Mouse (Mus musculus) liver, adult 2 months (tissue): Measurements from ENCODE around the gene Gpr153. TPM values are rescaled to one million over a fixed set of nuclear protein-coding genes. Genes with fewer than 3 reads are reported as not detected.

Source experiments
- DNase-seq: peaks from one replicate; pipeline ENCODE4 v3.0.0-alpha.2; 2011; ENCODE audit warnings: low read depth, low spot score; ENCODE audit errors: extremely low read depth
- H3K27ac ChIP-seq: fragments of 200-500 bp; replicated peaks from 2 replicates; pipeline ENCODE4 v1.5.1; 2012; ENCODE audit warnings: low read depth, mild to moderate bottlenecking, control low read depth, inconsistent platforms, low read length; ENCODE audit not compliant: insufficient read depth
- H3K27me3 ChIP-seq: fragments of 200-500 bp; 2 replicates; pipeline ENCODE4 v1.6.1; 2012; ENCODE audit warnings: mild to moderate bottlenecking, moderate library complexity, low read length, inconsistent platforms; ENCODE audit not compliant: control insufficient read depth, insufficient read depth
- H3K36me3 ChIP-seq: fragments of 200-500 bp; 2 replicates; pipeline ENCODE4 v1.6.1; 2012; ENCODE audit warnings: low read length, inconsistent platforms; ENCODE audit not compliant: control insufficient read depth, insufficient read depth
- H3K4me1 ChIP-seq: fragments of 200-500 bp; 2 replicates; pipeline ENCODE4 v1.6.1; 2011; ENCODE audit warnings: low read length; ENCODE audit not compliant: control insufficient read depth, insufficient read depth
- H3K4me3 ChIP-seq: fragments of 200-500 bp; 2 replicates; pipeline ENCODE4 v1.5.1; 2011; ENCODE audit warnings: low read depth, mild to moderate bottlenecking, control low read depth, low read length, moderate library complexity; ENCODE audit not compliant: insufficient read depth
- H3K79me2 ChIP-seq: fragments of 200-500 bp; 2 replicates; pipeline ENCODE4 v1.6.1; 2012; ENCODE audit warnings: inconsistent platforms, mild to moderate bottlenecking, low read length, moderate library complexity; ENCODE audit not compliant: control insufficient read depth, insufficient read depth
- H3K9ac ChIP-seq: fragments of 200-500 bp; 2 replicates; pipeline ENCODE4 v1.6.1; 2012; ENCODE audit warnings: low read depth, mild to moderate bottlenecking, control low read depth, inconsistent platforms, low read length
- CTCF ChIP-seq: fragments of 200-500 bp; IDR thresholded peaks from 2 replicates; pipeline ENCODE4 v1.5.1; 2011; ENCODE audit warnings: low read depth, low read length, control low read depth
- POLR2A ChIP-seq: fragments of 200-500 bp; IDR thresholded peaks from 2 replicates; pipeline ENCODE4 v1.6.1; 2011; ENCODE audit warnings: low read length, control low read depth; ENCODE audit not compliant: insufficient read depth; ENCODE audit errors: extremely low read depth
- WGBS: fragments of 180-500 bp; shearing (Covaris S2); methylation state at CpG from one replicate; pipeline ENCODE4 v1.1.7; 2018; 5-methylcytosine and 5-hydroxymethylcytosine counted together
- polyA plus RNA-seq: library from polyadenylated mRNA; depleted of rRNA; stranded (reverse); fragments of >200 nt; gene quantifications from 2 replicates; pipeline ENCODE4 v1.2.3, GENCODE M21; 2012
- total RNA-seq: library from RNA; depleted of rRNA; stranded (reverse); fragments of >200 nt; gene quantifications from 2 replicates; pipeline ENCODE4 v1.2.3, GENCODE M21; 2014

Gene Gpr153
- total and polyA plus RNA-seq, 2 experiments, result 0.46 to 1.1 TPM

GRCm38 (mm10) chr4:152278986-152279385 is 5.0 kb downstream of the Gpr153 start:
- 88% methylated on average over 23 of the region's 23 CpGs for WGBS
- TF ChIP-seq POLR2A, result no peak
- H3K27me3 ChIP-seq, result peaks cover 12% of the 10 kb centered on the region

GRCm38 (mm10) chr4:152281601-152282000 is 7.6 kb downstream of the Gpr153 start:
- 61% methylated on average over 15 of the region's 15 CpGs for WGBS
- peaks cover 18% of the 10 kb centered on the region for H3K27me3 ChIP-seq
- no peak for DNase-seq

More at GRCm38 (mm10) chr4:152278986-152279385, 5.0 kb downstream of the Gpr153 start:
- H3K4me3 ChIP-seq, result no peak overlapping the region
- H3K4me1 ChIP-seq, result no peaks in the 10 kb centered on the region; the same call in 1 of the 2 replicates
- no peaks in the 10 kb centered on the region for H3K36me3 ChIP-seq
- DNase-seq, result no peak
- H3K27ac ChIP-seq, result no peak overlapping the region
- H3K79me2 ChIP-seq, result no peaks in the 10 kb centered on the region
- H3K9ac ChIP-seq, result no peak overlapping the region

GRCm38 (mm10) chr4:152282721-152283120 is 8.7 kb downstream of the Gpr153 start:
- Histone ChIP-seq H3K36me3 (no peaks in the 10 kb centered on the region), H3K4me3 (no peak overlapping the region; the same call in 1 of the 2 replicates), H3K4me1 (no peaks in the 10 kb centered on the region; the same call in 1 of the 2 replicates), H3K9ac (no peak overlapping the region), H3K27ac (no peak overlapping the region), H3K27me3 (peaks cover 25% of the 10 kb centered on the region), H3K79me2 (no peaks in the 10 kb centered on the region)
- 24% methylated on average over 34 of the region's 34 CpGs for WGBS
- TF ChIP-seq CTCF (no peak), POLR2A (no peak)
- no peak for DNase-seq

More at GRCm38 (mm10) chr4:152281601-152282000, 7.6 kb downstream of the Gpr153 start:
- Histone ChIP-seq H3K27ac (no peak overlapping the region), H3K9ac (no peak overlapping the region), H3K4me3 (no peak overlapping the region), H3K4me1 (no peaks in the 10 kb centered on the region; the same call in 1 of the 2 replicates), H3K36me3 (no peaks in the 10 kb centered on the region), H3K79me2 (no peaks in the 10 kb centered on the region)
- TF ChIP-seq CTCF (no peak), POLR2A (no peak)

GRCm38 (mm10) chr4:152283186-152283950 is 9.3 kb downstream of the Gpr153 start:
- Histone ChIP-seq H3K4me1 (no peaks in the 10 kb centered on the region; the same call in 1 of the 2 replicates), H3K9ac (peak overlapping the region; percentile 32; the same call in 1 of the 2 replicates), H3K36me3 (no peaks in the 10 kb centered on the region), H3K27ac (no peak overlapping the region), H3K4me3 (peak overlapping the region; percentile 18; the same call in 1 of the 2 replicates), H3K79me2 (no peaks in the 10 kb centered on the region), H3K27me3 (peaks cover 25% of the 10 kb centered on the region)
- TF ChIP-seq CTCF (peak; percentile 85), POLR2A (no peak)
- 7% methylated on average over 69 of the region's 70 CpGs for whole genome bisulfite sequencing
- DNase-seq, result peak; percentile 30

- Histone ChIP-seq H3K9ac (no peak overlapping the region), H3K79me2 (no peaks in the 10 kb centered on the region), H3K27me3 (peaks cover 30% of the 10 kb centered on the region), H3K4me1 (no peaks in the 10 kb centered on the region; the same call in 1 of the 2 replicates), H3K27ac (no peak overlapping the region), H3K4me3 (no peak overlapping the region), H3K36me3 (no peaks in the 10 kb centered on the region)
- DNase-seq, result peak; percentile 55
- WGBS, result 2% methylated on average over 10 of the region's 10 CpGs
- no peak for TF ChIP-seq POLR2A
- TF ChIP-seq CTCF, result peak; percentile 80
These were observed 11.5 kb downstream of the Gpr153 start for GRCm38 (mm10) chr4:152285505-152285904.

- 12% methylated on average over 32 of the region's 32 CpGs for WGBS
These were observed 12.2 kb downstream of the Gpr153 start for GRCm38 (mm10) chr4:152286183-152286582.

More at GRCm38 (mm10) chr4:152286183-152286582, 12.2 kb downstream of the Gpr153 start:
- Histone ChIP-seq H3K9ac (no peak overlapping the region), H3K4me3 (no peak overlapping the region), H3K27ac (no peak overlapping the region), H3K4me1 (no peaks in the 10 kb centered on the region; the same call in 1 of the 2 replicates), H3K27me3 (peaks cover 35% of the 10 kb centered on the region), H3K79me2 (no peaks in the 10 kb centered on the region), H3K36me3 (no peaks in the 10 kb centered on the region)
- no peak for DNase-seq
- no peak for TF ChIP-seq POLR2A
- no peak for TF ChIP-seq CTCF
